Mouse (Mus musculus): ENCODE results near the gene Lcn12. TPM values are rescaled to one million over a fixed set of nuclear protein-coding genes. Genes with fewer than 3 reads are reported as not detected.

Gene Lcn12
- polyA plus RNA-seq, 1 experiment from 2014 or later: not detected

- peak overlapping the region; percentile 78 for H3K27ac ChIP-seq (ENCODE audit: low read length)
- 72% methylated on average over 1 of the region's 1 CpGs for WGBS
Measured at GRCm38 (mm10) chr2:25480541-25480940, 13.2 kb downstream of the Lcn12 start.

DNA sequence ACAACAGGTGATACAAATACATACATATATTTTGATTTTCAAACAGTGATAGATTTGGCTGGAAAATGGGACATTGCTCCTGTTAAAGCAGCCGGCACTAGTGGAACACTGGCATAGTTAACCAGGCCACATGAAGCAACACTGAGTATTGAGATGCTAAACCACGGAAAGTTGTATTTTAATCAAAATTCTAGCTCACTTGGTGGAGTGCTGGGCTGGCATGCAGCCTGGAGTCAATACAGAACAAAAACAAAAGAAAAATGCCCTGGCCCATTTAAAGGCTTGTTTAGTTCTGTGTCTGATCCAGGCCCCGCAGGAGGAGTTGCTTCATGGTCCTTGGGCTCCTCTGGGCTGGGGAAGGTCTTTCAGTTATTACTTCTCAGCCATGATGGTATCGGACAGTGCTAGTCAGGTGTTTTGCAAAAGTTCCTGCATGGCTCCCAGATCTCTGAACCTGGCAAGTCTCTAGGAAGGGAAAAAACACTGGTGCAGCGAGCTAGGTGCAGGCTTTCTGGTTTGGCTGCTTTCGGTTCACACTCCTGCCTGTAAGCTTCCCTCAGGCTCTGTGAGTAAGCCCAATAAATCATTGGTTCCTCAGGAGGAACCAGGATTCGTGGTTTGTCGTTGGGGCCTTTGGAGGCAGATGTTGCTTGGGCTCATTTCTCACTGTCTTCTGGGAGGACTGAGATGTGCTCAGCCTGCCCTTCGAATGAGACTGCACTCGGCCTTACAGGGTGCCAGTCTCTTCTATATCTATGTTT is 14.0 kb downstream of the Lcn12 start:
- no peak overlapping the region for H3K4me2 ChIP-seq (ENCODE audit: low read depth, low read length)
- no peaks in the 10 kb centered on the region for H3K36me3 ChIP-seq (ENCODE audit: control insufficient read depth, insufficient read depth, low read length)
- H3K4me3 ChIP-seq (replicated peaks; ENCODE audit: low read length): no peak overlapping the region
- H3K9me3 ChIP-seq (replicated peaks; ENCODE audit: control insufficient read depth, low read length): no peaks in the 10 kb centered on the region
- peak overlapping the region; percentile 78 for H3K27ac ChIP-seq (ENCODE audit: low read length)
- H3K9ac ChIP-seq (ENCODE audit: low read length): no peak overlapping the region
- 54% methylated on average over 10 of the region's 10 CpGs for WGBS
- ATAC-seq (ENCODE audit: insufficient read depth, low FRiP score): no peak
- H3K4me1 ChIP-seq (ENCODE audit: control insufficient read depth, insufficient read depth, low read length): no peaks in the 10 kb centered on the region
- no peaks in the 10 kb centered on the region for H3K27me3 ChIP-seq (ENCODE audit: control insufficient read depth, insufficient read depth, low read length)

More at GRCm38 (mm10) chr2:25480541-25480940, 13.2 kb downstream of the Lcn12 start:
- no peak overlapping the region for H3K9ac ChIP-seq (ENCODE audit: low read length)
- no peaks in the 10 kb centered on the region for H3K36me3 ChIP-seq (ENCODE audit: control insufficient read depth, insufficient read depth, low read length)
- no peak for ATAC-seq (ENCODE audit: insufficient read depth, low FRiP score)
- H3K27me3 ChIP-seq (ENCODE audit: control insufficient read depth, insufficient read depth, low read length): no peaks in the 10 kb centered on the region
- H3K9me3 ChIP-seq (replicated peaks; ENCODE audit: control insufficient read depth, low read length): no peaks in the 10 kb centered on the region
- H3K4me1 ChIP-seq (ENCODE audit: control insufficient read depth, insufficient read depth, low read length): no peaks in the 10 kb centered on the region
- no peak overlapping the region for H3K4me2 ChIP-seq (ENCODE audit: low read depth, low read length)
- no peak overlapping the region for H3K4me3 ChIP-seq (replicated peaks; ENCODE audit: low read length)

DNA sequence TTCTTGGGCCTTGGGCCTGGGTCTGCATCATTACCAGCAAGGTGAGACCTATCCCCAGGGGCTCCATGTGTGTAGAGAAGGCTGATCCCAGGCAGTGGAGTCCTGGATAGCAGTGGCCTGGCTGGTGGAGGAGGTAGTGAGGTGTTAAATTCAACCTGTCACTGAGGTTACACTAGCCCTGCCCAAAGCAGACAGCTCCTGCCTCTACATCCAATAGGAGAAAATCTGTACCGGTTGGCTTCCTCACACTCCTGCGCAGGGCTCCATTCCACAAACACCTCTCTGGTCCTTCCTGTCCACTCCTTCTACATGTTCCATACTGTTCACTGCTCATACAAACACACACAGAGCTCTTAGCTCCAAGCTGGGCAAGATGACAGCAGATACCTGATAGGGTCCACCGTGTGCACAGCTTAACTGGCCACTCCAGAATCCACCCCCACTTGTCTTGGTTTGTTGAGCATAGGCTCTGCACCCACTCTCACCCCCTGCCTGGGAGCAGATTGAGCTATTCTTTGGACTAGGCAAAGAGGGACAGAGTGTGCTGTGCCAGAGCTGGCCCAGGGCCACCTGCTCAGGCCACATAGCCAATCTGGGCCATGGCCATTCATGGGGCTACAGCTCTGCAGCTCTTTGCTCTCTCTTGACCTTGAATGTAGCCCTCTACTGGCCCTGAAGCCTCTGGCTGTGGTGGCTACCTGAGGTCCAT is 15.6 kb downstream of the Lcn12 start:
- Histone ChIP-seq H3K4me2 (ENCODE audit: low read depth, low read length) (no peak overlapping the region), H3K4me1 (ENCODE audit: control insufficient read depth, insufficient read depth, low read length) (no peaks in the 10 kb centered on the region), H3K27ac (ENCODE audit: low read length) (no peak overlapping the region), H3K4me3 (replicated peaks; ENCODE audit: low read length) (no peak overlapping the region), H3K9ac (ENCODE audit: low read length) (no peak overlapping the region), H3K9me3 (replicated peaks; ENCODE audit: control insufficient read depth, low read length) (no peaks in the 10 kb centered on the region), H3K27me3 (ENCODE audit: control insufficient read depth, insufficient read depth, low read length) (no peaks in the 10 kb centered on the region), H3K36me3 (ENCODE audit: control insufficient read depth, insufficient read depth, low read length) (no peaks in the 10 kb centered on the region)
- WGBS: 87% methylated on average over 3 of the region's 3 CpGs
- ATAC-seq (ENCODE audit: insufficient read depth, low FRiP score): no peak

GRCm38 (mm10) chr2:25477541-25477940 is 16.2 kb downstream of the Lcn12 start:
- no peak overlapping the region for H3K4me3 ChIP-seq (replicated peaks; ENCODE audit: low read length)
- no peaks in the 10 kb centered on the region for H3K9me3 ChIP-seq (replicated peaks; ENCODE audit: control insufficient read depth, low read length)
- ATAC-seq (ENCODE audit: insufficient read depth, low FRiP score): no peak
- no peak overlapping the region for H3K27ac ChIP-seq (ENCODE audit: low read length)
- H3K4me2 ChIP-seq (ENCODE audit: low read depth, low read length): no peak overlapping the region
- no peaks in the 10 kb centered on the region for H3K4me1 ChIP-seq (ENCODE audit: control insufficient read depth, insufficient read depth, low read length)
- 89% methylated on average over 8 of the region's 8 CpGs for whole genome bisulfite sequencing
- H3K9ac ChIP-seq (ENCODE audit: low read length): no peak overlapping the region
- no peaks in the 10 kb centered on the region for H3K36me3 ChIP-seq (ENCODE audit: control insufficient read depth, insufficient read depth, low read length)
- H3K27me3 ChIP-seq (ENCODE audit: control insufficient read depth, insufficient read depth, low read length): no peaks in the 10 kb centered on the region

GRCm38 (mm10) chr2:25472550-25472949 is 21.2 kb downstream of the Lcn12 start:
- H3K9me3 ChIP-seq (replicated peaks; ENCODE audit: control insufficient read depth, low read length): no peaks in the 10 kb centered on the region
- no peak overlapping the region for H3K4me2 ChIP-seq (ENCODE audit: low read depth, low read length)
- no peak for ATAC-seq (ENCODE audit: insufficient read depth, low FRiP score)
- H3K36me3 ChIP-seq (ENCODE audit: control insufficient read depth, insufficient read depth, low read length): no peaks in the 10 kb centered on the region
- WGBS: 70% methylated on average over 2 of the region's 2 CpGs
- H3K4me1 ChIP-seq (ENCODE audit: control insufficient read depth, insufficient read depth, low read length): no peaks in the 10 kb centered on the region
- no peak overlapping the region for H3K9ac ChIP-seq (ENCODE audit: low read length)
- no peaks in the 10 kb centered on the region; the same call in 1 of the 2 replicates for H3K27me3 ChIP-seq (ENCODE audit: control insufficient read depth, insufficient read depth, low read length)
- no peak overlapping the region for H3K4me3 ChIP-seq (replicated peaks; ENCODE audit: low read length)
- no peak overlapping the region for H3K27ac ChIP-seq (ENCODE audit: low read length)

DNA sequence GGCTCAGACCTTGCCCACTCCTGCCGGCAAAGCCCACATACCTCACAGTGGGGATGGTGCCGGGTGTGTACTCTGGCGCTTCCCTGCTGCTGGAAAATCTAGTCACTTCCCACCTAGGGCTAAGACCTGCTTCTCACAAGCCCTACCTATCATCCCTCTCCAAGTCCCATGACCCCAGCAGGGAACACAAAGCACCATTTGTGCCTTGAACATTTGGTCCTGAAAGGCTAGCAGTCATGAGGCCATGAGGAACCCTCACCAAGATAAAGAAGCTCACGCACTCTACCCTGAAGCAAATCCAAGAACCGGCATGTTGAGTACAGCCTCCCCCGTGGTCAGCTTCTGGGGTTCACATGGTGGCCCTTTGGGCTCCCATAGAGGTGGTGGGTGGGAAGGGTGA is 23.7 kb downstream of the Lcn12 start, which contains the start of gene Ptgds:
TSS of gene Ptgds (minus strand) at position 78 of the 400 bp plus-strand sequence.
- Histone ChIP-seq H3K27ac (ENCODE audit: low read length) (no peak within 1 kb of the TSS), H3K4me3 (replicated peaks; ENCODE audit: low read length) (no peak within 1 kb of the TSS), H3K27me3 (ENCODE audit: control insufficient read depth, insufficient read depth, low read length) (no peaks in the 10 kb centered on the region; the same call in 1 of the 2 replicates), H3K4me2 (ENCODE audit: low read depth, low read length) (no peak within 1 kb of the TSS), H3K4me1 (ENCODE audit: control insufficient read depth, insufficient read depth, low read length) (no peaks in the 10 kb centered on the region; the same call in 1 of the 2 replicates), H3K36me3 (ENCODE audit: control insufficient read depth, insufficient read depth, low read length) (no peaks in the 10 kb centered on the region), H3K9ac (ENCODE audit: low read length) (no peak within 1 kb of the TSS), H3K9me3 (replicated peaks; ENCODE audit: control insufficient read depth, low read length) (no peaks in the 10 kb centered on the region)
- no peak for ATAC-seq (ENCODE audit: insufficient read depth, low FRiP score)
- WGBS: 45% methylated on average over 6 of the region's 6 CpGs

DNA sequence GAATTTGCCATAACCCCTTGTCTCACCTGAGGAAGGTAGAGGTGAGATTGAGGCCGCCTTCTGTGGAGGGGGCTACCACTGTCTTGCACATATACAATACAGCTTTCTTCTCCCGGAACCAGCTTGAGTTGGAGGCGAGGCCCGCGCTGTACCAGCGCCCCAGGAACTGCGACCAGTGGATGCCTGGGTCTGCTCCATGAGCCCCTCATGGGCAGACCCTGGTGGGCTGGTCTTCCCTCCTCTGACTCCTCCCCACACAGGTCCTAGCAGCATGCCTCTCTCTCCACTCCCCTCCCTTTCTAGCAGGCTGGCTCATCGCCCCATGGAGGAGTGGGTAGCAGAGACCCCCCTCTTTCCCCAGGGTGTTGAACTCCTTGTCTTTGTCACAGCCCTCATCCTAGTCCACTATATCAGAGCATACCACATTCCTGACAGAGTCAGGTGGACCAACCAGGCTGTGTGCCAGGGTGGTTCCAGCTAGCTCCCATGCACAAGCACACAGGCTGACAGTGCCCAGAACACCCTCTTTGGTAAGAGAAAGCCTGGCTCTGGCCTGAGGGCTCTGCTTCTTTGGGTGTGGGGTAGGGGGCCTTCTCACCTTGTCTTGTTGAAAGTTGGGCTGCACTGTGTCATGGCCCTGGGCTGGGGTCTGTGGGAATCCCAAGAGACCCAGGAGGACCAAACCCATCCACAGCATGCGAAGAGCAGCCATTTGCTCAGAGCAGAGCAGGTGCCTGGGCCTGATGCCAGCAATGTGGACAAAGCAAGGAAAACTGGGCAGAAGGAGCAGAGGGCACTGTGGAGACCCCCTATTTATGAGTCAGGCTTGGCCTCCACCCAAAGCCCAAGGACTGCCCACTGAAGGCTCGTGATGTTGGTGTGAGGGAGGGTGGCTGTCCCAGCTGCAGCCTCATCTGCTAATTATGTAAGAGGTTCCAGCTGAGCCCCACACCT is 24.5 kb downstream of the Lcn12 start:
- H3K27me3 ChIP-seq (ENCODE audit: control insufficient read depth, insufficient read depth, low read length): no peaks in the 10 kb centered on the region; the same call in 1 of the 2 replicates
- no peak overlapping the region for H3K4me2 ChIP-seq (ENCODE audit: low read depth, low read length)
- H3K9ac ChIP-seq (ENCODE audit: low read length): no peak overlapping the region
- H3K27ac ChIP-seq (ENCODE audit: low read length): no peak overlapping the region
- 0 out of 2 replicates have a peak, but pooled peaks have one; percentile 34 for ATAC-seq (ENCODE audit: insufficient read depth, low FRiP score)
- no peaks in the 10 kb centered on the region for H3K9me3 ChIP-seq (replicated peaks; ENCODE audit: control insufficient read depth, low read length)
- no peaks in the 10 kb centered on the region; the same call in 1 of the 2 replicates for H3K4me1 ChIP-seq (ENCODE audit: control insufficient read depth, insufficient read depth, low read length)
- WGBS: 70% methylated on average over 10 of the region's 10 CpGs
- H3K36me3 ChIP-seq (ENCODE audit: control insufficient read depth, insufficient read depth, low read length): no peaks in the 10 kb centered on the region
- H3K4me3 ChIP-seq (replicated peaks; ENCODE audit: low read length): no peak overlapping the region

GRCm38 (mm10) chr2:25467606-25468303 is 26.0 kb downstream of the Lcn12 start:
- no peaks in the 10 kb centered on the region; the same call in 1 of the 2 replicates for H3K4me1 ChIP-seq (ENCODE audit: control insufficient read depth, insufficient read depth, low read length)
- no peak overlapping the region for H3K4me3 ChIP-seq (replicated peaks; ENCODE audit: low read length)
- no peaks in the 10 kb centered on the region for H3K9me3 ChIP-seq (replicated peaks; ENCODE audit: control insufficient read depth, low read length)
- H3K36me3 ChIP-seq (ENCODE audit: control insufficient read depth, insufficient read depth, low read length): no peaks in the 10 kb centered on the region
- WGBS: 70% methylated on average over 14 of the region's 14 CpGs
- ATAC-seq (ENCODE audit: insufficient read depth, low FRiP score): no peak
- H3K4me2 ChIP-seq (ENCODE audit: low read depth, low read length): no peak overlapping the region
- no peak overlapping the region for H3K9ac ChIP-seq (ENCODE audit: low read length)
- H3K27ac ChIP-seq (ENCODE audit: low read length): no peak overlapping the region
- no peaks in the 10 kb centered on the region; the same call in 1 of the 2 replicates for H3K27me3 ChIP-seq (ENCODE audit: control insufficient read depth, insufficient read depth, low read length)
